In genomic region chr15:101068029-101068428, GRCm38 (mm10) we compare ENCODE assay signal across 11 mouse cellular contexts. TPM values are rescaled to one million over a fixed set of nuclear protein-coding genes. Genes with fewer than 3 reads are reported as not detected.
DNase-seq lines count a peak whose midpoint lies in the region; ATAC-seq and TF ChIP-seq lines count a peak whose summit lies in the region.
"Had no signal": no experiment of that assay in that cellular context is flagged by ENCODE, and none has a peak within 500 bp of the region (broad histone marks: within the 10 kb centered on the region; RNA-seq: fewer than 3 reads in every experiment).

No protein-coding gene starts in this region.

- no peak for ATAC-seq in forebrain, postnatal 0 days
- ATAC-seq in lung, embryonic 14.5 days (ENCODE audit: insufficient read depth) = peak; percentile 73; the same call in 1 of the 2 replicates
- no peak for ATAC-seq in megakaryocyte, adult 5-6 weeks (ENCODE audit: poor library complexity, severe bottlenecking)

- no peaks in the 10 kb centered on the region for H3K9me3 ChIP-seq in forebrain, embryonic 10.5 days
- no peaks in the 10 kb centered on the region for H3K9me3 ChIP-seq in forebrain, postnatal 0 days (ENCODE audit: low read length)
- H3K9me3 ChIP-seq in lung, embryonic 14.5 days (ENCODE audit: low read depth, low read length) = no peaks in the 10 kb centered on the region

- H3K27me3 ChIP-seq in forebrain, embryonic 10.5 days (ENCODE audit: poor library complexity, severe bottlenecking) = no peaks in the 10 kb centered on the region; the same call in 1 of the 2 replicates
- no peaks in the 10 kb centered on the region for H3K27me3 ChIP-seq in forebrain, postnatal 0 days (ENCODE audit: insufficient read depth, low read length)
- H3K27me3 ChIP-seq in lung, embryonic 14.5 days (ENCODE audit: insufficient read depth, low read length) = no peaks in the 10 kb centered on the region
- H3K27me3 ChIP-seq: Patski had no signal

- peak overlapping the region; percentile 86 for H3K27ac ChIP-seq in forebrain, embryonic 10.5 days
- no peak overlapping the region for H3K27ac ChIP-seq in forebrain, postnatal 0 days (ENCODE audit: low read depth, low read length)
- peak overlapping the region; percentile 51; the same call in 1 of the 2 replicates for H3K27ac ChIP-seq in lung, embryonic 14.5 days (ENCODE audit: low read depth)

- intact Hi-C loops in heart, postnatal 14 days (cut with DNase I) = no loop called here

- 43% methylated on average over 3 of the region's 3 CpGs for WGBS in forebrain, embryonic 10.5 days
- 48% methylated on average over 3 of the region's 3 CpGs for WGBS in forebrain, postnatal 0 days
- 31% methylated on average over 3 of the region's 3 CpGs for WGBS in lung, embryonic 14.5 days

- H3K36me3 ChIP-seq in forebrain, embryonic 10.5 days (replicated peaks) = peaks cover 24% of the 10 kb centered on the region
- no peaks in the 10 kb centered on the region for H3K36me3 ChIP-seq in forebrain, postnatal 0 days (ENCODE audit: insufficient read depth)
- H3K36me3 ChIP-seq in lung, embryonic 14.5 days (ENCODE audit: insufficient read depth) = no peaks in the 10 kb centered on the region

- no peak overlapping the region for H3K4me2 ChIP-seq in forebrain, postnatal 0 days (ENCODE audit: low read depth)
- no peak overlapping the region for H3K4me2 ChIP-seq in lung, embryonic 14.5 days

- no peak for TF ChIP-seq CTCF in forebrain, postnatal 0 days (IDR thresholded peaks at IDR 0.05; ENCODE audit: low read depth)
- TF ChIP-seq CTCF in lung, embryonic 14.5 days (IDR thresholded peaks at IDR 0.05; ENCODE audit: low read depth) = no peak

- H3K9ac ChIP-seq in forebrain, postnatal 0 days = no peak overlapping the region
- H3K9ac ChIP-seq in lung, embryonic 14.5 days = no peak overlapping the region

- H3K4me1 ChIP-seq in forebrain, embryonic 10.5 days = peaks cover 98% of the 10 kb centered on the region
- no peaks in the 10 kb centered on the region for H3K4me1 ChIP-seq in forebrain, postnatal 0 days (ENCODE audit: insufficient read depth)
- H3K4me1 ChIP-seq in lung, embryonic 14.5 days (ENCODE audit: insufficient read depth) = peaks cover 45% of the 10 kb centered on the region

- DNase-seq in forebrain, embryonic 10.5 days (ENCODE audit: extremely low spot score, low spot score) = no peak
- DNase-seq in forebrain, postnatal 0 days = no peak
- DNase-seq in lung, embryonic 14.5 days = peak; percentile 68
- no peak for DNase-seq in lung, postnatal 25 days (ENCODE audit: low spot score)
- DNase-seq in heart, postnatal 14 days = peak; percentile 49 to 56
- DNase-seq in lung, postnatal 10 days = peak; percentile 71
- no peak for DNase-seq in left cerebral cortex, adult 11 months (ENCODE audit: low spot score)

- H3K4me3 ChIP-seq in forebrain, embryonic 10.5 days = no peak overlapping the region
- H3K4me3 ChIP-seq in forebrain, postnatal 0 days (ENCODE audit: low read depth, low read length) = no peak overlapping the region
- H3K4me3 ChIP-seq in lung, embryonic 14.5 days (ENCODE audit: low read depth, low read length) = no peak overlapping the region

RNA-seq across cellular contexts. Expression of gene Fignl2, which starts 10.3 kb away (rescaled TPM):
- polyA plus RNA-seq in forebrain, embryonic 10.5 days (2016; fragmentation: Nextera tagmentation; extraction: Ambion mirVana) = 0.80 and 0.82 TPM in 2 replicates
- total RNA-seq in forebrain, postnatal 0 days (2014; rRNA removed) = 0.85 and 1.3 TPM in 2 replicates
- 0.06 TPM in 1 of 2 replicates, not detected in the other for polyA plus RNA-seq in forebrain, postnatal 0 days (2015; fragmentation: Nextera tagmentation; extraction: Ambion mirVana)
- 0.26 and 0.34 TPM in 2 replicates for polyA plus RNA-seq in lung, embryonic 14.5 days (2014; fragmentation: Nextera tagmentation; extraction: Ambion mirVana)
- total RNA-seq in heart, postnatal 14 days (2021) = 1 to 10 TPM; 2.3 to 2.8 TPM
- total RNA-seq in megakaryocyte, adult 5-6 weeks (2015) = 0.04 TPM in 1 of 2 replicates, not detected in the other
- 0.07 and 0.16 TPM in 2 replicates for total RNA-seq in megakaryocyte, adult 5-6 weeks (2017)

RNA-seq across cellular contexts. Expression of gene Gm47841, which starts 20.8 kb away (rescaled TPM):
- not detected in 2 replicates for polyA plus RNA-seq in forebrain, embryonic 10.5 days (2016; fragmentation: Nextera tagmentation; extraction: Ambion mirVana)
- total RNA-seq in forebrain, postnatal 0 days (2014; rRNA removed) = not detected in 2 replicates
- polyA plus RNA-seq in forebrain, postnatal 0 days (2015; fragmentation: Nextera tagmentation; extraction: Ambion mirVana) = not detected in 2 replicates
- polyA plus RNA-seq in lung, embryonic 14.5 days (2014; fragmentation: Nextera tagmentation; extraction: Ambion mirVana) = not detected in 2 replicates
- total RNA-seq in heart, postnatal 14 days (2021) = not detected
- total RNA-seq in megakaryocyte, adult 5-6 weeks (2015) = not detected in 2 replicates
- not detected in 2 replicates for total RNA-seq in megakaryocyte, adult 5-6 weeks (2017)
- polyA plus RNA-seq: brain, embryonic 14.5 days; limb, embryonic 11.5 days had no signal

RNA-seq across cellular contexts. Expression of gene Ankrd33, which starts 47.5 kb away (rescaled TPM):
- polyA plus RNA-seq in forebrain, embryonic 10.5 days (2016; fragmentation: Nextera tagmentation; extraction: Ambion mirVana) = not detected in 2 replicates
- total RNA-seq in forebrain, postnatal 0 days (2014; rRNA removed) = not detected in 2 replicates
- not detected in 2 replicates for polyA plus RNA-seq in forebrain, postnatal 0 days (2015; fragmentation: Nextera tagmentation; extraction: Ambion mirVana)
- not detected in 2 replicates for polyA plus RNA-seq in lung, embryonic 14.5 days (2014; fragmentation: Nextera tagmentation; extraction: Ambion mirVana)
- not detected for total RNA-seq in heart, postnatal 14 days (2021)
- total RNA-seq in megakaryocyte, adult 5-6 weeks (2015) = not detected in 2 replicates
- not detected in 2 replicates for total RNA-seq in megakaryocyte, adult 5-6 weeks (2017)
- polyA plus RNA-seq: brain, embryonic 14.5 days; limb, embryonic 11.5 days; Patski had no signal

Comparison
In these comparisons a context has a peak if more than half of its experiments do, and no peak if none do; other contexts are left out.
1. DNase-seq: peak in lung, embryonic 14.5 days (single experiment), heart, postnatal 14 days (2 of 2) and lung, postnatal 10 days (single experiment); none in forebrain, embryonic 10.5 days (single experiment), forebrain, postnatal 0 days (single experiment), lung, postnatal 25 days (single experiment) and left cerebral cortex, adult 11 months (single experiment).